Mouse (Mus musculus) gastrocnemius, postnatal 4 days (tissue): ENCODE measurements around the gene Ahcyl2. TPM values are rescaled to one million over a fixed set of nuclear protein-coding genes. Genes with fewer than 3 reads are reported as not detected.

ENCODE experiments used
- DNase-seq, 2 experiments: peaks; one replicate each; pipeline ENCODE4 v3.0.0; 2021 to 2022; ENCODE audit warnings: low spot score in 2 of 2, mixed read lengths in 2 of 2
- total RNA-seq, 2 experiments: library from RNA; stranded (reverse); gene quantifications; 2 replicates each; pipeline ENCODE4 v1.2.3; 2021

Ahcyl2 gene
- total RNA-seq, 2 experiments from 2014 or later = 15.2 to 18.4 TPM

DNA sequence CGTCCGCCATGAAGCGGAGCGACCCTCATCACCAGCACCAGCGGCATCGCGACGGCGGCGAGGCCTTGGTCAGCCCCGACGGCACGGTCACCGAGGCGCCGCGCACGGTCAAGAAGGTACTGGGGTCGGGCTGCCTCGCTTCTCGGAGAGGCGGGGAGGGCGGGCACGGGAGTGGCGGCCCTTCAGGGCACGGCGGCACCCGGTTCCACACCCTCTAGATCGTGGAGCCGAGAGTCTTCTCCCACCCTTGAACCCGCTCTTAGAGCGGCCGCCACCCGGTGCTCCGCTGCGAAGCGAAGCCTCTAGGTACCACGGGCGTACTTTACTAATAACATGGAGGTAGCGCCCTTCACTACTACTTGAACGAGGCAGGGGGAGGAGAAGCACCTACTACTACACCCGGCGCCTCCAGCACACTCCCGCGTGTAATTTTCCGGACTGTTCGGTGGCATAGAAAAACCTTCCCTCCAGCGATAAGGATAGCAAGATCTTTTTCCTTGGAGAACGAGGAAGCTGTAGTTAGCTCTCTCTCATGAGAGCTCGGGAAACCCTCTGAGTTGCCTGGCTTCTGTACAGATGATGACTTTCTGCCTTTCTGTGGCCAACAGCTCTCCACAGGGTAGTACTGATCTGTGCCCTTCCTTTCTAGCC lies 1.1 kb downstream of the Ahcyl2 start:
- DNase-seq = peak; percentile 23 to 45

DNA sequence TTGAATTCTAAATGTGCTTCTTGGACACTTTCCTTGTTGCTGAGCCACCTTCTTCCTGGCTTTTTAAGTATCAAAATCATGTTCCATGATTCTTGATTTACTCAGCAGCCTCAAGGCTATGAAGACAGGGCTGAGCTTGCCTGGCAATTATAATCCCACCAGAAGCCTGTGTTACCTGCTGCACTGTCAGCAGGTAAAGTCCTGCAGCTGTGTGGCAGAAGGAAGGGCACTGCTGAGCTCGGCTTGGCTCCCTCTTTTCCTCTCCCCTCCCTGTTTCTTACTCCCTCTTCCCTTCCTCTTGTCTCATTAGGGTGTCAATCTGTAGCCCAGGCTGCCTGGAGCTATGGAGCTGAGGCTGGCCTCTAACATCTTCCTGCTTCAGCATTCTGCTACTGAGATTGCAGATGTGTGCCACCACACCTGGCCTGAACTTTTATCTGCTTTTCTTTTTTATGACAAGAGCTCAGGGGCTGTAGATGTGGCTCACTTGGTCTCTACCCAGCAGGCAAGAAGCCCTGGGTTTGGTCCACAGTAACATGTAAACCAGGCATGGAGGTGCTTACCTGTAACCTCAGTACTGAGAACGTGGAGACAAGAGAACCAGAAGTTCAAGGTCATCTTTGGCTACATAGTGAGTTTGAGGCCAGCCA lies 3.0 kb downstream of the Ahcyl2 start:
- no peak for DNase-seq

DNA sequence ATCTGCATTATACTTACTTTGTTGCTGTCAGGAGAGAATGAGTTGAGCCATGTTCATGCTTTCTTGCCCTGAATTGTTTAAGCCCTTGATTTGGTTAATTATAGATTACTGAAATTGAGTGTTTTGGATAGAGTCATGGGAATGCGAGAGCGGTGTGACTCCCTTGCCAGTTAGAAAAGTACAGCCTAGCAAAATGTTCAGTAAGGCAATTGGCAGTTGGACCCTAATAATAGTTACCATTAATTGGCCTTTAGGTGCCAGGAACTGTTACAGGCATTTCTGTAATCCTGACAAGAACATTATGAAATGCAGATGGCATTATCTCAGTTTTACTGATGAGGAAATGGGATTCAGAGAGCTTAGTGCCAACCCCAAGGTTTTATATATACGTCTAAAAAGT lies 4.4 kb downstream of the Ahcyl2 start:
- DNase-seq = no peak

DNA sequence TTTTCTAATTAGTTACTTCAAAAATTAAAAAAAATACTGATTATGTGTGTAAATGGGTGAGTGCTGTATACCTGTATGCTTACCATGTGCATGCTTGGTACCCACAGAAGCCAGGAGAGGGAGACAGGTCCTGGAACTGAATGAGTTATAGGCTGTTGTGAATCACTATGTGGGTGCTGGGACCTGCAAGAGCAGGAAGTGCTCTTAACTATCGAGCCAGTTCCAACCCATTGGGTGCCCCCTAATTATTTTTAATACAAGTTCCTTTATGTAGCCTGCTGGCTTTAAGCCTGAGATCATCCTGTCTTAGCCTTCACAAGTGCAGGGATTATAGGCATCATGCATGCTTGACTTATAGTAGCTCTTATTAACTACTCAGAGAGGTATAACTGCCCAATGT lies 6.3 kb downstream of the Ahcyl2 start:
- no peak for DNase-seq

DNA sequence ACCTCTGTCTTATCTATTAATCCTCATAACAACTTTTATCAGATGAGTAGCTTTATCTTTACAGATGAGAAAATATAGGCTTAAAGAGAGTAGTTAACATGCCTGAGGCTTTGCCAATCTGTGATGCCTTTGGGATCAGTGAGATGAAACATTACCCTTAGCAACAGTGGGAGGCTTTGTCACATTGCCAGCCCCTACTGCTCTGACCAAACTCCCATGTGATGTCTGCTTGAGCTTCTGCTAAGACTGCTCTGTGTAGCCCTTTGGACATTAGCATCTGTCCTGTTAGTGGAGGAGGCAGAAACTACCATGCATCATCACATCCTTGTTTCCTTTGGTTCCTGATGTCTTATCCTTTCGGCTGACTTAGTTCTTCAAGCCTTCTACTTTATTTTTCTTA lies 7.8 kb downstream of the Ahcyl2 start:
- no peak for DNase-seq

DNA sequence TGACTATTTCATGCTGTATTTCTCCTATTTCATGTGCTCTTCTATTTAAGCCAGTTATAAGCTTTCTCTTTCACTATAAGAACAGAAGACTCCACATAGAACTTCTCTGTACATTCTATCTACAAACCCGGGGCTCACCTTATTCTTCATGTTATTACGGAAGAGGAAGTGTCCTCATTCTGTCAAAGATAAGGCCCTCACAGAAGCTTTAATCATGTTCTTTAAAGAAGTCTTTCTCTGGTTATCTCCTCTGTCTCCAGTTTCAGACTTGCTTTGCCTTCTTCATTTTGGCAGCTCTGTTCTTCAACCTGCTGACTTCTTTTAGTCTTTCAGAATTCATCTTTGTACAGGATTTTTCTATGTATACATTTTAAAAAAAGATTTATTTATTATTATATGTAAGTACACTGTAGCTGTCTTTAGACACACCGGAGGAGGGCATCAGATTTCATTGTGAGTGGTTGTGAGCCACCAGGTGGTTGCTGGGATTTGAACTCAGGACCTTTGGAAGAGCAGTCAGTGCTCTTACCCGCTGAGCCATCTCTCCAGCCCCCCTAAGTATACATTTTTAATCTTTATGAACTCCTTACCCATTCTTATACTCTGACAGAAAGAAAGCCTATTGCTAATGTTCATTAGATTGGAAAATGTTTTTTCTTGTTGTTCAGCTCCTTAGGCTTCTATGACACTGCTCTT lies 8.9 kb downstream of the Ahcyl2 start:
- no peak for DNase-seq

DNA sequence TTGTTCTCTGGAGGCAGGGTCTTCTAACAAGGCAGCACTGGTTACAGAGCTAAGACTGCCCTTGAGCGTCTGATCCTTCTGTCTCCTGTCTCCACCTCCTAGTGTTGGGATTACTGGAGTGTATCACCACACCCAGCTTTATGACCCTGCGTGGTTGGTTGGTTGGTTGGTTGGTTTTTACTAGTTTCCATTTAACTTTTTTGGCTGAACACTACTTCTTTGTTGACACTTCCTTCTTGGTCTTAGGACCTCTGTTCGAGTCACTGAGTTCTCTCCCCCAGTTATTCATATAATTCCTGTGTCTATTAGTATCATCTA lies 9.4 kb downstream of the Ahcyl2 start:
- DNase-seq = no peak

DNA sequence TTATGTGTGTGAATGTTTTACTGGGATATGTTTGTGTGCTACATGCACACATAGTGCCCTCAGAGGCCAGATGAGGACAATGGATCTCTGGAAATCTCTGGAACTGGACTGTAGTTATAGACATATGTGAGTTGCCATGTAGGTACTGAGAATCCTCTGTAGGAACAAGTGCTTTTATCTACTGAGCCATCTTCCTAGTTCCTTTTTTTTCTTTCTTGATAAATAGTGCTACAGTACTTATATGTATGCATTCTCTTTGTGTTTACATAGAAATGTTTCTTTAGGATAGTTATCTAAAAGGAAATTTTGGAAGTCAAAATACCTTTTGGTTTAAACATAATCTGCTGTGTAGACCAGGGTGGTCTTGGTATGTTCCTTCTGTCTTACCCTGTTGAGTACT lies 12.3 kb downstream of the Ahcyl2 start:
- no peak for DNase-seq

DNA sequence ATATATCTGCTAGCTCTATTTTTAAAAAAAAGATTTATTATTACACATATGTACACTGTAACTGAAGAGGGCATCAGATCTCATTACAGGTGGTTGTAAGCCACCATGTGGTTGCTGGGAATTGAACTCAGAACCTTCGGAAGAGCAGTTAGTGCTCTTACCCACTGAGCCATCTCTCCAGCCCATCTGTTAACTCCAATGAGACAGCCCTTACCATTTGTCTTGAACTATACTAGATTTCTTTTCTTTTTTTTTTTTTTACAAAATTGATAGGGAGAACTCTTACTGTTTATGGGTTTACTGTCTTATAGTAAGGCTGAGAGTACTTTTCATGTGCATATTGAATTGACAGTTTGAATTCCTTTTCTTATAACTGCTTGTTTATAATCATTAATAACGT lies 12.8 kb downstream of the Ahcyl2 start:
- no peak for DNase-seq

DNA sequence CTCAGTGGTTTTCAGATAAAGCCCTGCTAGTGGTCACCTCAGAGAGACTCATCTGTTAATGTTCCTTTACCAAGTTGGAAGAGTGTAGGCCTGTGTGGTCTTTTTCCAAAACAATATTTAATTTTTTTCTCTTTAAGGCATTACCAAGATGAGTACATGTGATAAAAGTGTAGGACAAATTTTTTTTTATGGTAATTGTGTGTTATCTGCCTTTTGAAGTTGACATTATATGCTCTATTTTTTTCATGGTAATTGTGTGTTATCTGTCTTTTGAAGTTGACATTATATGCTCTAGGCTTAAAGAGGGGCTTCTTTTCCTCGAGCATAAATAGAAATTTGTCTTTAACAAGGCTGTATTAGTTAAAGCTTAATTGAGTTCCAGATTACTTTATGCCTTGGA lies 14.4 kb downstream of the Ahcyl2 start:
- DNase-seq = no peak

DNA sequence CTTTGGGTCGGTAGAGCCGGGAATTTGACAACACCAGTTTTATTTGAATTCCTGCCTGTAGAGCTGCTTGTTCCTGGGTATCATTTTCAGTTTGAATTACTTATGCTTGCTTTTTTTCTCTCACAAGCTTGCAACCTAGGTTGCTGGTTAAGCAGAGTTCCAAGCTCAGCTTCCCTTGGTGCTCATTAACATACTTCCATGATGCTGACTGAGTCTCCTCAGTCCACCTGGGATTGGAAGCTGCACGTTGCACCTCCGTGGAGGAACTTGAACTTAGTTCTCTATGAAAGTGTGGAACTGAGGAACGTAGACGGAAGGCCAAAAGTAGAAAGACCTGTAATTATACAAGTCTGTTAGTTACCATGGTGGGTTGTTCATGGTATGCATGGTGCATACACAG lies 16.1 kb downstream of the Ahcyl2 start:
- no peak for DNase-seq

DNA sequence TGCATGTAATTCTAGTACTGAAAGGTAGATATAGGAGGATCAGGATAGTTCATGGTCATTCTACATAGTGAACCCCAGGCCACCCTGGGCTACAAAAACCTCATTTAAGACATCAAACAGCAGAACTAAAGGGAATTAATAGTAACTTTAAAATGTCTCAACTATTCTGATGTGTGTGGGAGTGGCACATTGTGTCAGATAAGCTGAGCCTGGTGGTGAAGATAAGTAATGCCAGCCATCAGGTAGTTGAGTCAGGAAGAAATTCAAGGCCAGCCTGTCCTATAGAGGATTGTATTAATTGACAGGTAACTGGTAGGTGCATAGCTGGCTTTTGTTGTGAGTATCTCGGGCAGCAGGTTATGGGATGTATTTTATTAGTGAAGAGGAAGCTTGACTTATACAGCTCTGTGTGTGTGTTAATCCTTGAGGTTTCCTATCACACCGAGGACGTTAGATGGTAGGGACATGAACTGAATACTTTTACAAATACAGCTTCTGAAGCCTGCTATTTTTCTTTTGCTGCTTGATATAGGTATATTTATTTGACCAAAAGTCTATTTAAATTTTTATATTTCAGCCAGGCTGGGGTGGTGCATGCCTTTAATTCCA lies 16.7 kb downstream of the Ahcyl2 start:
- no peak for DNase-seq

DNA sequence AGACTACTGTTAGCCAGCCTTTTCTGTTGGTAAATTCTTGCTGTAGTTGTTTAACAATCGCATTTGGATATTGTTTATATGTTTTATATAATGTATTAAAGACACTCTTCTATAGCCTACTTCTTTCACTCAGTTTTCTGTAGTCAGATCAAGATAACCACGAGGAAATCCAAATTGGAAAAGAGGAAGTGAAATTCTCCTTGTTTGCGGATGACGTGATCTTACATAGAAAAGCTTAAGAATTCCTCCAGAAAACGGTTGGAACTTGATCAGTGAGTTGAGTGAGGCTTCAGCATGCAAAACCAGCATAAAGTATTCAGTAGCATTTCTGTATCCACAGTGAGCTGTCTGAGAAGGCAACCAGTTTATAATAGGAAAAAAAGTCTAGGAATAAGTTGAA lies 17.9 kb downstream of the Ahcyl2 start:
- no peak for DNase-seq

DNA sequence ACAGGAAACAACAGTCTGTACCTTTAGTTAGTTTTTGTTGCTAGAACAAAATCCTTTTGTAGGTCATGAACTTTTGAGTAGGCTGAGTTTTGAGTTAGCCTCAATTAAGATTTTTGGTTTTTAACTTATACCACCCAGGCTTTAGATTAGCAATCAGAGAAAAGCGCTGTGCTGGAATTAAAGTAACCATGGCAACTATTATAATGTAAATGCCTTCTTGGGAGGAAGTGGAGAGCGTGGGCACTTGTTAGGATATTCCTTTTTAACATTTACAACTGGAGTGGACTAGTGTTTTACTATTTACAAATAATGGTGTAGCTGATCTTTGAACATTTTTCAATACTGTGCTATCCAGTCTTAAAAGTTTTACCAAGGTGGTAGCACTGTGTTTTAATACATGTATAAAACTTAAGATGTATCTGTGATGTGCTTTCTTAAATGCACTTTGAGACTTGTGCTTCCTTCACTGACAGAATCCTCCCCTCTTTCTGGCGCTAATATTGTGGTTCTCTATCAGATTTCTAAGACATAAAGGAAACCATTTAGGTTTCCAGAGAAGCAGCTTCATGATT lies 21.1 kb downstream of the Ahcyl2 start:
- DNase-seq = no peak

DNA sequence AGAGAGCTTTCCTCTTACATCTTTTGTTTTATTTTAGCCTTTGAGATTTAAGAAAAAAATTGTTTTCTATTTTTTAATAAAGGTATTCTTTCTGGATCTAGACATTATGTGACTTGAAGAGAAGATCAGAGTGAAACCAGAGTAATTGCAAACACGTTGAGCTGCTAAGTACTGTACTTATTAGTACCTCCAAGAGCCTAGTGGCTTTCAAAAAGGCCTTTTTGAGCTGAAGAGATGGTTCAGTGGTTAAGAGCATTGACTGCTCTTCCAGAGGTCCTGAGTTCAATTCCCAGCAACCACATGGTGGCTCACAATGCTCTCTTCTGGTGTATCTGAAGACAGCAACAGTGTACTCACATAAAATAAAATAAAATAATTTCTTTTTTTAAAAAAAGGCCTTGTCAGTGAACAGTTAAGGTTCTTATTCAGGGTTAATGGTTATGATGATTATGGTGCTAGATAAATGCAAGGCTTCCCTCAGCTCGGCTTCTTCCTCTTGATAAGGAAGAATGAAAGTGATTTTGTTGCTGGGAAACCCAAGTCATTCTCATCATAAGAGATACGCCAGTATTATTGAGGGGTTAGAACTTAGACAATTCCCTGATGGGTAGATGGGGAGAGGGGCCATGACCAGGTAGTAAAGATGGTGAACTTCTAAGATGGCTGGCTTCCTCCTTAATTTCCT lies 22.3 kb downstream of the Ahcyl2 start:
- no peak for DNase-seq

DNA sequence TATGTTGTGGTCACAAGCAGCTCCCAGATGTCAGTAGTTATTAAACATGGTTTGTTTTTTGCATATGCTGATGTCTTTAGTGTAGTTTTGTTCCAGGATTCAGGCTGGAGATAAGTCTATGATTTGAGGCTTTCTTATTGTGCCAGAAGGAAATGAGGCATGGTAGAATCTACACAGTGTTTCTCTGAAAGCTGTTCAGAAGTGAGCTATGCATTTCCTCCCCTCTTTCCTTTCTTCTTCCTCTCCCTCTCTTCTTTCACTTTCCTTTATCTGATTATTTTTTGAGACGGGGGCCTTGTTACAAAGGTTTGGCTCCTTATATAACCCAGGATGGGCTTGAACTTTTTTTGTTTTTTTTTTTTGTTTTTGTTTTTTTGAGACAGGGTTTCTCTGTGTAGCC lies 25.7 kb downstream of the Ahcyl2 start:
- DNase-seq = no peak

DNA sequence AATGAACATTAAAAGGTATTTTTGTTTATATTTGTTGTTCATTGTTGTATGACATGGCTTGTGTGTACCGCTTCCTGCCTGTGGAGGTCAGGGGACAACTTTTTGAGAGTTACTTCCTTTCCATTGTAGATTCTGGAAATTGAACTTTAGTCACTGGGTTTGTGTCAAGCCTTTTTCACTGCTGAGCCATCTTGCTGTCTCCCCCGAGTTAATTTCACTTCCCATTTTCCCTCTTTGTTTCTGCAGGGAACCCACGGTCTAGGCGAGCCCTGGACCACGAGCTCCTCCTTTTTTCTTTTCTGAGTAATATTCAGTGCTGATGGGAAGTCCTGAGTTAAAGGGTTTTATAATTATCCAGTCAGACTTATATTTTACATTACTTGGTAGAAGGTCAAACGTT lies 26.8 kb downstream of the Ahcyl2 start:
- DNase-seq = no peak

DNA sequence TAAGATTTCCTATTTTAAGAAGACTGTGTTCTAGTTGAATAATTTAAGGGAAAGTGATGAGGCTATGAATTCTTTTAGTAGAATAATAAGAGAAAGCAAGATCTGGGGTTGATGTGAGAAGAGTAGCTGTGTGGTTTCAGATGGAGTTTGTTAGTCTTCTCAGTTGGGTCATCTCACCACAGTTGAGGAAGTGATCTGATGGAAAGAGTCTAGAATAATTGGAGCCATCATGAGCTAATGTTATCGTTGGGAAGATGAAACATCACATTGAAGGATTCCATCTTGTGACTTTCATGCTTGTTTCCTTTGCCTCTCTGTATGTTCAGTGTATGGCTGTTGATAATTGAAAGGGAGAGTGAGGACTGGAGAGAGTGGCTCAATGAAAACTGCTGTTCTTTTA lies 35.2 kb downstream of the Ahcyl2 start:
- DNase-seq = no peak

DNA sequence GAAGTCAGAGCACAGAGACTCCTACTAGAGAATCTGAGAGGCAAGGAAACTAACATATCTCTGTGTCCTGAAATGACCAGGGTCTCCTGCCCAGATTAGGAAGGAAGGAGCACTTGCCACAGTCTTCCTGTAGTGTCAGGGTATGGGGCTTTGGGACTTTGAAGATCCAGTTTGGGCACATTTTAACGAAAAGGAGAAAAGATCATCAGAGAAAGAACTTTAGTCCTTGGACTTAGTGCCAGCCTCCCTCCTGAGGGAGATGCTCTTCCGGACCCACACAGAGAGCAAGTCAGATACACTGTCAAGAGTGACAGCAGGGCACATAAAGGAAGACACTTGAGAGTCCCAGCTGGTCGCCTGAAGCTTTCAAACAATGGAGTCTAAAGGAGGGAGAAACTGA lies 36.2 kb downstream of the Ahcyl2 start:
- no peak for DNase-seq

DNA sequence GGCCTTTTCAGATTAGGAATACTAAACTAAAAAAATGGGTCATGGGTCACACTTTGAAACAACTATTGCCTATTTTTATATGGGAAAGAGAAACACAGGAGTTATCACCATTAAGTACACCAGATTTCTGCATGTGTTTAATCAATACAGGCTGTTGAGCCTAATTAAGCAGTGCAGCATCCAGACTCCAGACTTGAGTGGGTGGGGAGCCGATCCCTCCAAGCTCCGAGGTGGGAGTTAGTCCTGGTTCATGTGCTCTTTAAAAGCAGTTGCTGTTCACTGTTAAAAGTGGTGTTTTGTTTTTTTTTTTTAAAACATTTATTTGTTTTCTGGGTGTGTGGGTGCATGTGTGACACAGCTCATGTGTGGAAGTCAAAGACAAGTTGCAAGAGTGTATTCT lies 37.6 kb downstream of the Ahcyl2 start:
- no peak for DNase-seq

DNA sequence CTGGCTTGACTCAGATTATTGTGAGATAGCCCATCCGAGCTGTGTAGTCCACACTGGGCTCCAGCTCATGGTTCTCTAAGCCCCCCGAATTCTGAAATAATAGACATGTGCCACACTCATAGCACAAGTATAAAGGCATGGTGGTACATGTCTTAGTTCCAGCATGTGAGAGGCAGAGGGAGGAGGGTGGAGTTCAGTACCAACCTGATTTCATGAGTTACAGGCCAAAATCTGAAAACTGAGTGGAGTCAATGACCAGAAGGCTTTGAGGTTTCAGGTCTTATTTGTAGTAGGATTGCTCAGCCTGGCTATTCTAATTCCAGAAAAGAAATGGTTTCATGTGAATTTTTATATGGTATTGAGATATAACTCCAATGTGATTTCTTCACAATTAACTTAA lies 44.3 kb downstream of the Ahcyl2 start:
- DNase-seq = no peak

DNA sequence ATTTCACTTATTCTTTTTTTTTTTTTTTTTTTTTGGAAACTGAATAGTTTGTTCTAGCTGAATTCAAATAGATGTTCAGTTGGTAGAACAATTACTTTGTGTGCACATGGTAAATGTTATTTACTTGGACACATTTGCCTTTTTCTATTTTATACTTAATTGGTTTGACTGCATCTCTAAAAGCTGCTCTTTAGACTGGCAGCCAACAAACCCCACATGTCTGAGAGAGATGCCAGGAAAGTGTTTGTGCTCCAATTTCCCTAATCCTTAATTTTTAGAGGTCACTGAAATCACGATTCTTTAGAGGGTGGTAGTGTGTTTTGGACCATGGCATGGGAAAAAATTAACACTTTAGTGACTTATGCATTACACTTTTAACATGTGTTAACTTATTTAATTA lies 44.8 kb downstream of the Ahcyl2 start:
- DNase-seq = no peak
